Mouse (Mus musculus) CH12F3 (cell line): ENCODE data around the gene Olfr974.
"Not testable (repeated sequence)": the region's sequence is repeated elsewhere in the genome, so short reads cannot be mapped to it uniquely, and the experiment has no call there.

Experiments
- in situ Hi-C: fragments of 300-500 bp; cut with MboI; formaldehyde crosslinking; loops from 2 replicates; pipeline ENCODE4 v1.14.3; 2020; ENCODE audit warnings: low sequenced_read_pairs

Gene Olfr974

GRCm38 (mm10) chr9:39937201-39937600 lies at the start of gene Olfr974:
Gene Olfr974 (plus strand): TSS chr9:39937501.
- in situ Hi-C loops: no loop called here

- in situ Hi-C loops: no loop called here
Measured at GRCm38 (mm10) chr9:39905106-39905505, 32.2 kb upstream of the Olfr974 start.

DNA sequence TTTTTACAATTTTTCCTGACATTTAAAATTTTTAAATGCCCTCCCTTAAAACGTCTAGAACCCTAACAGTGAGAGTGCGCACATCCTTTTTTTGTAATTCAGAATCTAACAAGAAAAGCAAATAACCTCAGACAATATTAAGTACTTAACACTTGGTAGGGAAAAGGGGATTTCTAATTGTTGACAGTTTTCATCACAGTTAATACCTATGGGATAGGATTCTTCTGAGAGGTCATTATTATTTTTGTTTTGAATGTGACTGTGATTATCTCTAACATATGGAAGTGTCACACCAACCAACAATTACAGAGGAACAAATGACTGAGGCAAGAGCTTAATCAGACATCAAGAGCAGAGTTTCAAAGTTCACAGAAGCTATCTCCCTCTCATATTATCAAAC lies 30.3 kb upstream of the Olfr974 start, which contains the start of gene Olfr229:
Gene Olfr229 (plus strand): TSS at position 301 of the 400 bp plus-strand sequence.
- in situ Hi-C loops: no loop called here

- in situ Hi-C loops: no loop called here
Measured at GRCm38 (mm10) chr9:39909939-39910338, 27.4 kb upstream of the Olfr974 start.

- in situ Hi-C loops: not testable (repeated sequence)
Measured at GRCm38 (mm10) chr9:39927975-39928836, 9.1 kb upstream of the Olfr974 start.

DNA sequence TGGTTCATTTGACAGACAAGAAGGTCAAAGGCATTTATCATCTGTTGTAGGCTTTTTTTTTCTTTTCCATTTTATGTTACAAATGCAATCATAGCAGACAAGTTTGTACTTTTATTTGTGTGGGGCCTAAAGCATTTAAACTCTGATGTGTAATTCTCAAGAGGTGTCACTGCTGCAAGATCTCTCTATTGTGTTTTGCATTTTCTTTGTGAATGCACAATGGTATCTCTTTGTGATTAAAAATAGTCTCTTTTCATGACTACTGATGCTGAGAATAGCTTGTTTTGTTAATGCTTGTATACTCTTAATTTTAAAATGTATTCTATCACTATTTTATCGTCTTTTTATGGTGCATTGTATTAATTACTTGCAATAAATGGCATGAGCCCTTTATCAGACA lies 8.5 kb upstream of the Olfr974 start:
- in situ Hi-C loops: not testable (repeated sequence)

GRCm38 (mm10) chr9:39951946-39952345 lies 14.6 kb downstream of the Olfr974 start, which contains the start of gene Olfr975:
Gene Olfr975 (minus strand): TSS chr9:39952046.
- in situ Hi-C loops: no loop called here

- in situ Hi-C loops: not testable (repeated sequence)
Measured at GRCm38 (mm10) chr9:39961033-39961432, 23.7 kb downstream of the Olfr974 start, which contains the start of gene Olfr976. Gene Olfr976 (minus strand): TSS chr9:39961133.

DNA sequence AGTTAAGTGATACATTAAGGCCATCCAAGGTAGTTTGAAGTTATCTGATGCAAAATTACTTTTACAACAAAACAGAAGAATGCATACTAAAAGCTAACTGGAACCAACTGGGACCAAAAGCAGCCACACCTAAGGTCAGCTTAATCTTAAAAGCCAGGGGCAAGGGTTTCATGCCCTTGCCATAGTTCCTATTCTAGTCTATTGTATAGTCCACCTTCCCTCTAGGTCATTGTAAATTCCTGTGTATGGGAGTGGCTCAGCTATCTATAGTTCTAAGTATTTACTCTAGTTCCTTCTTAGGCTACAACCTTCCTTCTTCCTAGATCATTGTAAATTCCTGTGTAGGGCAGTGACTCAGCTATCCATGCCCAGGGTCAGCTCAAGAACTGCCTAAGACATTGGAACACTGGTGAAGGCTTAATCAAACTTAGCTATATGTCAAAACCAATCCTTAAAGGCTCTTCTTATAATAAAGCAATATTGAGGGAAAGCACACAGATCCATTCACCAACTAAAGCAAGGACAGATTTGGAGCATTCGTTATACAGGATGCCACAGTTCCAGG lies 39.4 kb downstream of the Olfr974 start:
- in situ Hi-C loops: not testable (repeated sequence)

GRCm38 (mm10) chr9:39991813-39992212 lies 54.5 kb downstream of the Olfr974 start, which contains the start of gene Olfr978:
Gene Olfr978 (plus strand): TSS chr9:39992113.
- in situ Hi-C loops: no loop called here
